Mouse (Mus musculus): Measurements from ENCODE around the gene Hc. TPM values are rescaled to one million over a fixed set of nuclear protein-coding genes. Genes with fewer than 3 reads are reported as not detected.

Gene Hc
- polyA plus RNA-seq, 1 experiment from 2014 or later: not detected

GRCm38 (mm10) chr2:34951469-34951868, 109.8 kb downstream of the Hc start:
- H3K4me1 ChIP-seq (ENCODE audit: control insufficient read depth, insufficient read depth, low read length): no peaks in the 10 kb centered on the region
- no peak for ATAC-seq (ENCODE audit: insufficient number of reproducible peaks, low FRiP score, low TSS enrichment, low read depth)
- H3K27me3 ChIP-seq (ENCODE audit: control insufficient read depth, insufficient read depth, low read length): no peaks in the 10 kb centered on the region
- no peak overlapping the region for H3K9ac ChIP-seq (ENCODE audit: low read length)
- no peak for DNase-seq (ENCODE audit: low spot score)
- no peaks in the 10 kb centered on the region for H3K36me3 ChIP-seq (ENCODE audit: control insufficient read depth, insufficient read depth, low read length)
- no peak overlapping the region for H3K27ac ChIP-seq (replicated peaks; ENCODE audit: low read depth, low read length)
- H3K9me3 ChIP-seq (ENCODE audit: control insufficient read depth, low read length): no peaks in the 10 kb centered on the region
- no peak overlapping the region for H3K4me2 ChIP-seq (ENCODE audit: low read depth, severe bottlenecking)
- no peak overlapping the region for H3K4me3 ChIP-seq (ENCODE audit: low read depth, low read length)

- Histone ChIP-seq H3K4me2 (ENCODE audit: low read depth, severe bottlenecking) (no peak overlapping the region), H3K9me3 (ENCODE audit: control insufficient read depth, low read length) (no peaks in the 10 kb centered on the region), H3K4me1 (ENCODE audit: control insufficient read depth, insufficient read depth, low read length) (no peaks in the 10 kb centered on the region), H3K9ac (ENCODE audit: low read length) (no peak overlapping the region), H3K27ac (replicated peaks; ENCODE audit: low read depth, low read length) (no peak overlapping the region), H3K36me3 (ENCODE audit: control insufficient read depth, insufficient read depth, low read length) (no peaks in the 10 kb centered on the region), H3K4me3 (ENCODE audit: low read depth, low read length) (no peak overlapping the region), H3K27me3 (ENCODE audit: control insufficient read depth, insufficient read depth, low read length) (no peaks in the 10 kb centered on the region)
- DNase-seq (ENCODE audit: low spot score) (no peak), ATAC-seq (ENCODE audit: insufficient number of reproducible peaks, low FRiP score, low TSS enrichment, low read depth) (no peak)
- WGBS: 31% methylated on average over 2 of the region's 2 CpGs
Observed at GRCm38 (mm10) chr2:34948622-34949021, 112.6 kb downstream of the Hc start.

GRCm38 (mm10) chr2:34946046-34946445, 115.2 kb downstream of the Hc start:
- 75% methylated on average over 4 of the region's 4 CpGs for WGBS
- no peak overlapping the region for H3K9ac ChIP-seq (ENCODE audit: low read length)
- DNase-seq (ENCODE audit: low spot score): no peak
- H3K4me2 ChIP-seq (ENCODE audit: low read depth, severe bottlenecking): no peak overlapping the region
- H3K36me3 ChIP-seq (ENCODE audit: control insufficient read depth, insufficient read depth, low read length): no peaks in the 10 kb centered on the region
- H3K4me1 ChIP-seq (ENCODE audit: control insufficient read depth, insufficient read depth, low read length): no peaks in the 10 kb centered on the region
- H3K27me3 ChIP-seq (ENCODE audit: control insufficient read depth, insufficient read depth, low read length): no peaks in the 10 kb centered on the region
- ATAC-seq (ENCODE audit: insufficient number of reproducible peaks, low FRiP score, low TSS enrichment, low read depth): no peak
- H3K4me3 ChIP-seq (ENCODE audit: low read depth, low read length): no peak overlapping the region
- no peak overlapping the region for H3K27ac ChIP-seq (replicated peaks; ENCODE audit: low read depth, low read length)
- no peaks in the 10 kb centered on the region for H3K9me3 ChIP-seq (ENCODE audit: control insufficient read depth, low read length)

GRCm38 (mm10) chr2:34945580-34945979, 115.7 kb downstream of the Hc start:
- no peaks in the 10 kb centered on the region for H3K4me1 ChIP-seq (ENCODE audit: control insufficient read depth, insufficient read depth, low read length)
- no peak overlapping the region for H3K4me2 ChIP-seq (ENCODE audit: low read depth, severe bottlenecking)
- no peak overlapping the region for H3K4me3 ChIP-seq (ENCODE audit: low read depth, low read length)
- H3K27ac ChIP-seq (replicated peaks; ENCODE audit: low read depth, low read length): no peak overlapping the region
- no peaks in the 10 kb centered on the region for H3K9me3 ChIP-seq (ENCODE audit: control insufficient read depth, low read length)
- DNase-seq (ENCODE audit: low spot score): no peak
- H3K36me3 ChIP-seq (ENCODE audit: control insufficient read depth, insufficient read depth, low read length): no peaks in the 10 kb centered on the region
- H3K9ac ChIP-seq (ENCODE audit: low read length): no peak overlapping the region
- ATAC-seq (ENCODE audit: insufficient number of reproducible peaks, low FRiP score, low TSS enrichment, low read depth): no peak
- no peaks in the 10 kb centered on the region for H3K27me3 ChIP-seq (ENCODE audit: control insufficient read depth, insufficient read depth, low read length)
- 75% methylated on average over 4 of the region's 4 CpGs for WGBS

GRCm38 (mm10) chr2:34944761-34945160, 116.5 kb downstream of the Hc start:
- 17% methylated on average over 8 of the region's 8 CpGs for WGBS
- Histone ChIP-seq H3K27ac (replicated peaks; ENCODE audit: low read depth, low read length) (no peak overlapping the region), H3K4me3 (ENCODE audit: low read depth, low read length) (no peak overlapping the region), H3K9ac (ENCODE audit: low read length) (no peak overlapping the region), H3K9me3 (ENCODE audit: control insufficient read depth, low read length) (no peaks in the 10 kb centered on the region), H3K4me2 (ENCODE audit: low read depth, severe bottlenecking) (no peak overlapping the region), H3K36me3 (ENCODE audit: control insufficient read depth, insufficient read depth, low read length) (no peaks in the 10 kb centered on the region), H3K4me1 (ENCODE audit: control insufficient read depth, insufficient read depth, low read length) (no peaks in the 10 kb centered on the region), H3K27me3 (ENCODE audit: control insufficient read depth, insufficient read depth, low read length) (no peaks in the 10 kb centered on the region)
- ATAC-seq (ENCODE audit: insufficient number of reproducible peaks, low FRiP score, low TSS enrichment, low read depth) (no peak), DNase-seq (ENCODE audit: low spot score) (peak; percentile 44)

- DNase-seq (ENCODE audit: low spot score): no peak
- Histone ChIP-seq H3K27me3 (ENCODE audit: control insufficient read depth, insufficient read depth, low read length) (no peaks in the 10 kb centered on the region), H3K27ac (replicated peaks; ENCODE audit: low read depth, low read length) (no peak overlapping the region), H3K4me1 (ENCODE audit: control insufficient read depth, insufficient read depth, low read length) (no peaks in the 10 kb centered on the region), H3K36me3 (ENCODE audit: control insufficient read depth, insufficient read depth, low read length) (no peaks in the 10 kb centered on the region), H3K4me3 (ENCODE audit: low read depth, low read length) (no peak overlapping the region), H3K9me3 (ENCODE audit: control insufficient read depth, low read length) (no peaks in the 10 kb centered on the region), H3K9ac (ENCODE audit: low read length) (no peak overlapping the region), H3K4me2 (ENCODE audit: low read depth, severe bottlenecking) (no peak overlapping the region)
- WGBS: 83% methylated on average over 13 of the region's 13 CpGs
- ATAC-seq (ENCODE audit: insufficient number of reproducible peaks, low FRiP score, low TSS enrichment, low read depth): no peak
Observed at GRCm38 (mm10) chr2:34943556-34944120, 117.6 kb downstream of the Hc start.

- Histone ChIP-seq H3K4me2 (ENCODE audit: low read depth, severe bottlenecking) (no peak overlapping the region), H3K27me3 (ENCODE audit: control insufficient read depth, insufficient read depth, low read length) (no peaks in the 10 kb centered on the region), H3K9ac (ENCODE audit: low read length) (no peak overlapping the region), H3K4me1 (ENCODE audit: control insufficient read depth, insufficient read depth, low read length) (peaks cover 3% of the 10 kb centered on the region; the same call in 1 of the 2 replicates), H3K4me3 (ENCODE audit: low read depth, low read length) (no peak overlapping the region), H3K36me3 (ENCODE audit: control insufficient read depth, insufficient read depth, low read length) (no peaks in the 10 kb centered on the region), H3K27ac (replicated peaks; ENCODE audit: low read depth, low read length) (no peak overlapping the region), H3K9me3 (ENCODE audit: control insufficient read depth, low read length) (no peaks in the 10 kb centered on the region)
- WGBS: 47% methylated on average over 11 of the region's 11 CpGs
- DNase-seq (ENCODE audit: low spot score) (peak; percentile 59), ATAC-seq (ENCODE audit: insufficient number of reproducible peaks, low FRiP score, low TSS enrichment, low read depth) (no peak; the same call in 1 of the 2 replicates)
Observed at GRCm38 (mm10) chr2:34941061-34941675, 120.1 kb downstream of the Hc start.

GRCm38 (mm10) chr2:34940246-34940645, 121.0 kb downstream of the Hc start:
- Histone ChIP-seq H3K9ac (ENCODE audit: low read length) (no peak overlapping the region), H3K4me1 (ENCODE audit: control insufficient read depth, insufficient read depth, low read length) (peaks cover 3% of the 10 kb centered on the region; the same call in 1 of the 2 replicates), H3K4me2 (ENCODE audit: low read depth, severe bottlenecking) (no peak overlapping the region), H3K4me3 (ENCODE audit: low read depth, low read length) (no peak overlapping the region), H3K36me3 (ENCODE audit: control insufficient read depth, insufficient read depth, low read length) (no peaks in the 10 kb centered on the region), H3K27ac (replicated peaks; ENCODE audit: low read depth, low read length) (no peak overlapping the region), H3K9me3 (ENCODE audit: control insufficient read depth, low read length) (no peaks in the 10 kb centered on the region), H3K27me3 (ENCODE audit: control insufficient read depth, insufficient read depth, low read length) (no peaks in the 10 kb centered on the region)
- ATAC-seq (ENCODE audit: insufficient number of reproducible peaks, low FRiP score, low TSS enrichment, low read depth) (no peak), DNase-seq (ENCODE audit: low spot score) (peak; percentile 14)
- WGBS: 88% methylated on average over 5 of the region's 5 CpGs
